Mouse (Mus musculus) kidney, embryonic 15.5 days (tissue): Measurements from ENCODE around the gene Ank2. TPM values are rescaled to one million over a fixed set of nuclear protein-coding genes. Genes with fewer than 3 reads are reported as not detected.

ENCODE experiments used
- ATAC-seq: fragments of 200-750 bp; cut with Nextera tagmentation; replicated peaks from 2 replicates; pipeline ENCODE4 v1.8.0; 2017; ENCODE audit warnings: moderate TSS enrichment; ENCODE audit not compliant: low FRiP score
- H3K27ac ChIP-seq: fragments of 300-500 bp; sonication (generic); 2 replicates; pipeline ENCODE4 v1.5.1; 2015; ENCODE audit warnings: mild to moderate bottlenecking, inconsistent platforms
- H3K27me3 ChIP-seq: fragments of 300-500 bp; sonication (generic); 2 replicates; pipeline ENCODE4 v1.6.1; 2015; ENCODE audit warnings: inconsistent platforms
- H3K36me3 ChIP-seq: fragments of 300-500 bp; sonication (generic); 2 replicates; pipeline ENCODE4 v1.6.1; 2015; ENCODE audit warnings: inconsistent platforms
- H3K4me1 ChIP-seq: fragments of 300-500 bp; sonication (generic); 2 replicates; pipeline ENCODE4 v1.6.1; 2015; ENCODE audit warnings: inconsistent platforms
- H3K4me2 ChIP-seq: fragments of 300-500 bp; sonication (generic); 2 replicates; pipeline ENCODE4 v1.6.1; 2015; ENCODE audit warnings: moderate library complexity, mild to moderate bottlenecking, inconsistent platforms
- H3K4me3 ChIP-seq: fragments of 300-500 bp; sonication (generic); replicated peaks from 2 replicates; pipeline ENCODE4 v1.5.1; 2015; ENCODE audit warnings: mild to moderate bottlenecking, inconsistent platforms
- H3K9ac ChIP-seq: fragments of 300-500 bp; sonication (generic); 2 replicates; pipeline ENCODE4 v1.6.1; 2015; ENCODE audit warnings: mild to moderate bottlenecking, inconsistent platforms
- H3K9me3 ChIP-seq: fragments of 300-500 bp; sonication (generic); replicated peaks from 2 replicates; pipeline ENCODE4 v1.6.1; 2016; ENCODE audit warnings: inconsistent platforms
- WGBS: fragments of 180-500 bp; shearing (Covaris S2); methylation state at CpG from one replicate; pipeline ENCODE4 v1.1.7; 2015; ENCODE audit warnings: mixed read lengths; 5-methylcytosine and 5-hydroxymethylcytosine counted together
- polyA plus RNA-seq: library from polyadenylated mRNA; unstranded; fragments of >200 nt; fragmentation: Nextera tagmentation; extraction: Ambion mirVana; gene quantifications from 2 replicates; pipeline ENCODE4 v1.2.1, GENCODE M21; 2015

Gene Ank2
- polyA plus RNA-seq, 1 experiment from 2014 or later = 12.2 TPM

- Histone ChIP-seq H3K9ac (no peak overlapping the region), H3K4me1 (0 out of 2 replicates have a peak, but pooled peaks cover 2% of the 10 kb centered on the region), H3K27me3 (no peaks in the 10 kb centered on the region), H3K4me2 (no peak overlapping the region), H3K36me3 (no peaks in the 10 kb centered on the region), H3K9me3 (no peaks in the 10 kb centered on the region), H3K4me3 (no peak overlapping the region), H3K27ac (no peak overlapping the region)
- no peak for ATAC-seq
- 80% methylated on average over 5 of the region's 5 CpGs for WGBS
These were observed 233.4 kb downstream of the Ank2 start for GRCm38 (mm10) chr3:127265732-127266131.

GRCm38 (mm10) chr3:127265182-127265581 lies 234.0 kb downstream of the Ank2 start:
- no peaks in the 10 kb centered on the region for H3K9me3 ChIP-seq
- no peak overlapping the region for H3K4me2 ChIP-seq
- H3K4me3 ChIP-seq = no peak overlapping the region
- H3K9ac ChIP-seq = no peak overlapping the region
- H3K36me3 ChIP-seq = no peaks in the 10 kb centered on the region
- no peak overlapping the region for H3K27ac ChIP-seq
- H3K27me3 ChIP-seq = no peaks in the 10 kb centered on the region
- no peak for ATAC-seq
- 80% methylated on average over 3 of the region's 3 CpGs for WGBS
- H3K4me1 ChIP-seq = 0 out of 2 replicates have a peak, but pooled peaks cover 3% of the 10 kb centered on the region

- WGBS = 33% methylated on average over 7 of the region's 7 CpGs
- peak; percentile 46 for ATAC-seq
- Histone ChIP-seq H3K27ac (no peak overlapping the region), H3K27me3 (no peaks in the 10 kb centered on the region), H3K36me3 (no peaks in the 10 kb centered on the region), H3K9ac (no peak overlapping the region), H3K9me3 (no peaks in the 10 kb centered on the region), H3K4me2 (peak overlapping the region; percentile 27; the same call in 1 of the 2 replicates), H3K4me3 (no peak overlapping the region), H3K4me1 (peaks cover 12% of the 10 kb centered on the region; the same call in 1 of the 2 replicates)
These were observed 238.4 kb downstream of the Ank2 start for GRCm38 (mm10) chr3:127260786-127261166.

- Histone ChIP-seq H3K27me3 (no peaks in the 10 kb centered on the region), H3K9me3 (no peaks in the 10 kb centered on the region), H3K36me3 (no peaks in the 10 kb centered on the region), H3K4me1 (peaks cover 12% of the 10 kb centered on the region; the same call in 1 of the 2 replicates), H3K4me3 (no peak overlapping the region), H3K27ac (no peak overlapping the region), H3K4me2 (peak overlapping the region; percentile 27; the same call in 1 of the 2 replicates), H3K9ac (no peak overlapping the region)
- ATAC-seq = no peak
- 44% methylated on average over 15 of the region's 15 CpGs for WGBS
These were observed 239.0 kb downstream of the Ank2 start for GRCm38 (mm10) chr3:127260007-127260785.

GRCm38 (mm10) chr3:127258466-127259075 lies 240.6 kb downstream of the Ank2 start:
- H3K9me3 ChIP-seq = no peaks in the 10 kb centered on the region
- H3K36me3 ChIP-seq = no peaks in the 10 kb centered on the region
- H3K27ac ChIP-seq = no peak overlapping the region
- H3K27me3 ChIP-seq = no peaks in the 10 kb centered on the region
- no peak overlapping the region for H3K4me3 ChIP-seq
- H3K4me2 ChIP-seq = peak overlapping the region; percentile 75
- H3K9ac ChIP-seq = no peak overlapping the region
- ATAC-seq = no peak
- H3K4me1 ChIP-seq = peaks cover 12% of the 10 kb centered on the region; the same call in 1 of the 2 replicates
- 50% methylated on average over 15 of the region's 15 CpGs for WGBS

GRCm38 (mm10) chr3:127257969-127258368 lies 241.2 kb downstream of the Ank2 start:
- Histone ChIP-seq H3K9me3 (no peaks in the 10 kb centered on the region), H3K36me3 (no peaks in the 10 kb centered on the region), H3K4me1 (peaks cover 12% of the 10 kb centered on the region; the same call in 1 of the 2 replicates), H3K9ac (peak overlapping the region; percentile 21; the same call in 1 of the 2 replicates), H3K27ac (peak overlapping the region; percentile 87), H3K27me3 (no peaks in the 10 kb centered on the region), H3K4me3 (peak overlapping the region; percentile 49), H3K4me2 (peak overlapping the region; percentile 75)
- WGBS = 3% methylated on average over 13 of the region's 18 CpGs
- ATAC-seq = peak; percentile 75

- peak overlapping the region; percentile 87 for H3K27ac ChIP-seq
- H3K27me3 ChIP-seq = no peaks in the 10 kb centered on the region
- no peak overlapping the region for H3K9ac ChIP-seq
- peak overlapping the region; percentile 75 for H3K4me2 ChIP-seq
- no peaks in the 10 kb centered on the region for H3K36me3 ChIP-seq
- H3K4me3 ChIP-seq = peak overlapping the region; percentile 49
- H3K9me3 ChIP-seq = no peaks in the 10 kb centered on the region
- peak; percentile 96 for ATAC-seq
- WGBS = under 1% methylated on average over 13 of the region's 13 CpGs
- H3K4me1 ChIP-seq = peaks cover 12% of the 10 kb centered on the region; the same call in 1 of the 2 replicates
These were observed 241.7 kb downstream of the Ank2 start for GRCm38 (mm10) chr3:127257279-127257925.

GRCm38 (mm10) chr3:127256681-127257080 lies 242.5 kb downstream of the Ank2 start:
- ATAC-seq = no peak
- H3K4me1 ChIP-seq = peaks cover 12% of the 10 kb centered on the region; the same call in 1 of the 2 replicates
- no peaks in the 10 kb centered on the region for H3K36me3 ChIP-seq
- H3K9ac ChIP-seq = no peak overlapping the region
- H3K27ac ChIP-seq = no peak overlapping the region
- no peak overlapping the region for H3K4me2 ChIP-seq
- 77% methylated on average over 2 of the region's 2 CpGs for WGBS
- H3K9me3 ChIP-seq = no peaks in the 10 kb centered on the region
- no peaks in the 10 kb centered on the region for H3K27me3 ChIP-seq
- no peak overlapping the region for H3K4me3 ChIP-seq

GRCm38 (mm10) chr3:127250930-127251329 lies 248.2 kb downstream of the Ank2 start:
- 65% methylated on average over 5 of the region's 5 CpGs for WGBS
- no peaks in the 10 kb centered on the region for H3K27me3 ChIP-seq
- ATAC-seq = no peak
- no peak overlapping the region for H3K27ac ChIP-seq
- H3K4me2 ChIP-seq = no peak overlapping the region
- H3K36me3 ChIP-seq = no peaks in the 10 kb centered on the region
- H3K9me3 ChIP-seq = no peaks in the 10 kb centered on the region
- 0 out of 2 replicates have a peak, but pooled peaks cover 2% of the 10 kb centered on the region for H3K4me1 ChIP-seq
- H3K4me3 ChIP-seq = no peak overlapping the region
- no peak overlapping the region for H3K9ac ChIP-seq

GRCm38 (mm10) chr3:127248611-127249010 lies 250.5 kb downstream of the Ank2 start:
- no peaks in the 10 kb centered on the region for H3K36me3 ChIP-seq
- H3K9me3 ChIP-seq = no peaks in the 10 kb centered on the region
- no peak overlapping the region for H3K4me3 ChIP-seq
- no peak overlapping the region for H3K4me2 ChIP-seq
- no peak overlapping the region for H3K9ac ChIP-seq
- H3K27me3 ChIP-seq = no peaks in the 10 kb centered on the region
- H3K27ac ChIP-seq = no peak overlapping the region
- ATAC-seq = no peak
- H3K4me1 ChIP-seq = 0 out of 2 replicates have a peak, but pooled peaks cover 2% of the 10 kb centered on the region

- no peaks in the 10 kb centered on the region for H3K27me3 ChIP-seq
- 0 out of 2 replicates have a peak, but pooled peaks cover 2% of the 10 kb centered on the region for H3K4me1 ChIP-seq
- no peak overlapping the region for H3K4me3 ChIP-seq
- H3K36me3 ChIP-seq = no peaks in the 10 kb centered on the region
- no peak overlapping the region for H3K27ac ChIP-seq
- no peak overlapping the region for H3K4me2 ChIP-seq
- ATAC-seq = no peak
- no peak overlapping the region for H3K9ac ChIP-seq
- H3K9me3 ChIP-seq = no peaks in the 10 kb centered on the region
- 61% methylated on average over 11 of the region's 11 CpGs for WGBS
These were observed 252.0 kb downstream of the Ank2 start for GRCm38 (mm10) chr3:127246989-127247708.
